Mouse (Mus musculus) lung, adult 2 months (tissue): ENCODE results near the gene Ptprq.

Experiments
- CTCF ChIP-seq: fragments of 200-500 bp; IDR thresholded peaks from 2 replicates; pipeline ENCODE4 v1.5.1; 2011; ENCODE audit warnings: mild to moderate bottlenecking, low read length, control low read depth; ENCODE audit not compliant: insufficient read depth
- POLR2A ChIP-seq: fragments of 200-500 bp; IDR thresholded peaks from 2 replicates; pipeline ENCODE4 v1.6.1; 2011; ENCODE audit warnings: low read depth, mild to moderate bottlenecking, control low read depth, low read length, borderline replicate concordance; ENCODE audit errors: extremely low read depth

- TF ChIP-seq CTCF (no peak), POLR2A (no peak)
Measured at GRCm38 (mm10) chr10:107488654-107489315, 231.1 kb downstream of the Ptprq start.
